Mouse (Mus musculus) CH12.LX (cell line): ENCODE data around the gene Zfp637. TPM values are rescaled to one million over a fixed set of nuclear protein-coding genes. Genes with fewer than 3 reads are reported as not detected.

ENCODE experiments used
- DNase-seq: peaks from one replicate; pipeline ENCODE4 v3.0.0-alpha.2; 2013; ENCODE audit errors: extremely low read depth
- H3K27ac ChIP-seq: 2 replicates; pipeline ENCODE4 v1.5.1; 2012; ENCODE audit warnings: low read depth, mild to moderate bottlenecking, control low read depth, moderate library complexity; ENCODE audit not compliant: insufficient read depth
- H3K27me3 ChIP-seq: replicated peaks from 2 replicates; pipeline ENCODE3; 2012; ENCODE audit warnings: inconsistent platforms
- H3K36me3 ChIP-seq, 2 experiments: replicated peaks in 1 of 2; 2 replicates each; pipeline versions ENCODE3 to v1.6.1; 2012; ENCODE audit warnings: inconsistent platforms in 1 of 2, low read length in 1 of 2, mild to moderate bottlenecking in 1 of 2, mixed read lengths in 1 of 2, moderate library complexity in 1 of 2; ENCODE audit not compliant: control insufficient read depth in 1 of 2, insufficient read depth in 1 of 2
- H3K4me1 ChIP-seq, 2 experiments: 2 replicates each; pipeline ENCODE4 v1.6.1; 2012; ENCODE audit warnings: inconsistent platforms in 1 of 2, moderate library complexity in 1 of 2; ENCODE audit not compliant: insufficient read depth in 2 of 2, control insufficient read depth in 1 of 2
- H3K4me2 ChIP-seq: 2 replicates; pipeline ENCODE4 v1.6.1; 2012; ENCODE audit warnings: low read depth, mild to moderate bottlenecking, control low read depth; ENCODE audit not compliant: poor library complexity, insufficient read depth, severe bottlenecking
- H3K4me3 ChIP-seq, 3 experiments: fragments of 150-350 bp in 1 of 3; sonication (generic) in 1 of 3; replicated peaks in 1 of 3; 2 replicates each; pipeline versions ENCODE3 to v1.5.1; 2011 to 2012; ENCODE audit warnings: low read depth in 2 of 3, low read length in 2 of 3, mild to moderate bottlenecking in 2 of 3, moderate library complexity in 2 of 3, control low read depth in 1 of 3, improper control_type of control experiment in 1 of 3, inconsistent platforms in 1 of 3, mixed read lengths in 1 of 3; ENCODE audit not compliant: poor library complexity in 1 of 3
- H3K79me2 ChIP-seq: replicated peaks from 2 replicates; pipeline ENCODE4 v1.6.1; 2012; ENCODE audit warnings: mild to moderate bottlenecking, moderate library complexity; ENCODE audit not compliant: control insufficient read depth, poor library complexity, insufficient read depth, severe bottlenecking; ENCODE audit errors: extremely low read depth
- H3K9ac ChIP-seq: 2 replicates; pipeline ENCODE4 v1.6.1; 2012; ENCODE audit warnings: low read depth, mild to moderate bottlenecking, control low read depth, moderate library complexity; ENCODE audit not compliant: insufficient read depth
- H3K9me3 ChIP-seq: replicated peaks from 2 replicates; pipeline ENCODE3; 2012; ENCODE audit warnings: low read length, inconsistent platforms, mixed read lengths
- CHD1 ChIP-seq: IDR thresholded peaks from 2 replicates; pipeline ENCODE4 v1.6.1; 2012; ENCODE audit warnings: low read depth, low read length, improper control_type of control experiment, inconsistent platforms
- CTCF ChIP-seq, 2 experiments: IDR thresholded peaks in 1 of 2; conservative IDR thresholded peaks in 1 of 2; 2 replicates each; pipeline ENCODE4 v1.5.1; 2011 to 2012; ENCODE audit warnings: low read depth in 2 of 2, low read length in 2 of 2, improper control_type of control experiment in 1 of 2, inconsistent platforms in 1 of 2, mild to moderate bottlenecking in 1 of 2, moderate library complexity in 1 of 2
- GABPA ChIP-seq: IDR thresholded peaks from 2 replicates; pipeline ENCODE4 v1.6.1; 2012; ENCODE audit warnings: low read depth, low read length, improper control_type of control experiment, inconsistent platforms; ENCODE audit not compliant: insufficient replicate concordance
- KAT2A ChIP-seq: IDR thresholded peaks from 2 replicates; pipeline ENCODE4 v1.6.1; 2012; ENCODE audit warnings: low read length, improper control_type of control experiment, inconsistent platforms; ENCODE audit not compliant: insufficient replicate concordance
- MAFK ChIP-seq: IDR thresholded peaks from 2 replicates; pipeline ENCODE4 v1.6.1; 2011; ENCODE audit warnings: low read length, improper control_type of control experiment; ENCODE audit not compliant: insufficient replicate concordance
- NRF1 ChIP-seq: IDR thresholded peaks from 2 replicates; pipeline ENCODE4 v1.6.1; 2014; ENCODE audit warnings: low read depth, mild to moderate bottlenecking, inconsistent platforms, low read length, improper control_type of control experiment, moderate library complexity
- POLR2A ChIP-seq: IDR thresholded peaks from 2 replicates; pipeline ENCODE4 v1.6.1; 2011; ENCODE audit warnings: low read depth, mild to moderate bottlenecking, improper control_type of control experiment, low read length
- POLR2AphosphoS2 ChIP-seq: IDR thresholded peaks from 2 replicates; pipeline ENCODE4 v1.6.1; 2011; ENCODE audit warnings: low read depth, low read length, improper control_type of control experiment
- RAD21 ChIP-seq: IDR thresholded peaks from 2 replicates; pipeline ENCODE4 v1.6.1; 2011; ENCODE audit warnings: low read depth, mild to moderate bottlenecking, low read length, improper control_type of control experiment, moderate library complexity
- RCOR1 ChIP-seq: conservative IDR thresholded peaks from 2 replicates; pipeline ENCODE4 v1.6.1; 2012; ENCODE audit warnings: low read depth, mild to moderate bottlenecking, inconsistent platforms, low read length, improper control_type of control experiment
- SIN3A ChIP-seq: IDR thresholded peaks from 2 replicates; pipeline ENCODE4 v1.6.1; 2012; ENCODE audit warnings: low read length, improper control_type of control experiment, inconsistent platforms
- SMC3 ChIP-seq: IDR thresholded peaks from 2 replicates; pipeline ENCODE4 v1.6.1; 2011; ENCODE audit warnings: low read depth, low read length, improper control_type of control experiment
- UBTF ChIP-seq: IDR thresholded peaks from 2 replicates; pipeline ENCODE4 v1.6.1; 2012; ENCODE audit warnings: low read depth, mild to moderate bottlenecking, inconsistent platforms, low read length, improper control_type of control experiment, moderate library complexity
- ZMIZ1 ChIP-seq: IDR thresholded peaks from 2 replicates; pipeline ENCODE4 v1.6.1; 2012; ENCODE audit warnings: low read depth, mild to moderate bottlenecking, inconsistent platforms, low read length, improper control_type of control experiment
- ZNF384 ChIP-seq: IDR thresholded peaks from 2 replicates; pipeline ENCODE4 v1.6.1; 2012; ENCODE audit warnings: low read depth, low read length, improper control_type of control experiment, inconsistent platforms
- dilution Hi-C: fragments of 300-500 bp; cut with MboI; formaldehyde crosslinking; loops from 2 replicates; pipeline ENCODE4 v1.14.3; 2020; ENCODE audit warnings: low sequenced_read_pairs; ENCODE audit not compliant: extremely low pct_unique_long_range_greater_than_20kb, extremely low pct_ligation_motif_present
- in situ Hi-C: fragments of 300-500 bp; cut with MboI; formaldehyde crosslinking; loops from 3 replicates; pipeline ENCODE4 v1.14.3; 2019; ENCODE audit warnings: low sequenced_read_pairs, low pct_ligation_motif_present, low pct_unique_long_range_greater_than_20kb, mixed read lengths
- polyA plus RNA-seq: library from polyadenylated mRNA; unstranded; fragments of >175 nt; gene quantifications from 2 replicates; pipeline ENCODE4 v1.2.1, GENCODE M21; 2012; ENCODE audit warnings: low read depth; ENCODE audit not compliant: insufficient read length
- total RNA-seq, 2 experiments: library from RNA; depleted of rRNA; stranded (reverse); fragments of 300-350 nt in 1 of 2; fragments of >200 nt in 1 of 2; gene quantifications; 2 replicates each; pipeline ENCODE4 v1.2.3; 2012 to 2014

Gene Zfp637
- total and polyA plus RNA-seq, 3 experiments = 12.5 to 19.7 (median 18.7) TPM

GRCm38 (mm10) chr6:117828273-117828672 is 12.7 kb upstream of the Zfp637 start:
- dilution Hi-C loops = no loop called here

GRCm38 (mm10) chr6:117841511-117841955 is 553 bp downstream of the Zfp637 start:
- peak overlapping the region; percentile 26 for H3K27ac ChIP-seq
- dilution Hi-C loops (no loop called here), in situ Hi-C loops (no loop called here)
- no peaks in the 10 kb centered on the region for H3K79me2 ChIP-seq
- TF ChIP-seq POLR2A (no peak), MAFK (no peak), ZMIZ1 (no peak), GABPA (no peak), POLR2AphosphoS2 (no peak), UBTF (no peak), NRF1 (no peak), RCOR1 (no peak), ZNF384 (no peak), KAT2A (no peak), CHD1 (no peak), SIN3A (no peak; the same call in 1 of the 2 replicates)
- peaks cover 12 to 28% of the 10 kb centered on the region in 2 experiments for H3K36me3 ChIP-seq
- H3K4me1 ChIP-seq = peaks cover 0 to 9% of the 10 kb centered on the region in 2 experiments; a peak in 2 of 4 replicates
- DNase-seq = no peak
- peak overlapping the region; percentile 61 for H3K9ac ChIP-seq
- peak overlapping the region; percentile 70 for H3K4me2 ChIP-seq
- H3K27me3 ChIP-seq = peaks cover 26% of the 10 kb centered on the region
- peak overlapping the region; percentile 72 to 98 (median 80) for H3K4me3 ChIP-seq
- no peaks in the 10 kb centered on the region for H3K9me3 ChIP-seq

More at GRCm38 (mm10) chr6:117828273-117828672, 12.7 kb upstream of the Zfp637 start:
- no peak overlapping the region for H3K9ac ChIP-seq
- no peak overlapping the region for H3K4me2 ChIP-seq
- TF ChIP-seq RAD21 (peak; percentile 70), GABPA (no peak), CTCF (conservative IDR thresholded peaks at IDR 0.05 in 1 of 2, IDR thresholded peaks at IDR 0.05 in 1 of 2; ENCODE audit: low read depth in 2 of 2, low read length in 2 of 2) (peak; percentile 64 to 85), SMC3 (peak; percentile 45), UBTF (no peak)
- no peaks in the 10 kb centered on the region for H3K79me2 ChIP-seq
- H3K4me1 ChIP-seq = no peaks in the 10 kb centered on the region
- no peak overlapping the region for H3K27ac ChIP-seq
- H3K9me3 ChIP-seq = no peaks in the 10 kb centered on the region
- H3K4me3 ChIP-seq = no peak overlapping the region
- peak; percentile 52 for DNase-seq
- H3K36me3 ChIP-seq = no peaks in the 10 kb centered on the region
- peaks cover 76% of the 10 kb centered on the region for H3K27me3 ChIP-seq
- in situ Hi-C loops = loop anchor here (10.0 kb wide), 2 partner anchors 153 to 653 kb away; no protein-coding TSS in a partner anchor
